Mouse (Mus musculus): ENCODE measurements at regions not wholly inside any gene's neighbourhood (a gene's known extent, or its start where the extent isn't known, plus 50 kb on each side); places are given as distances from the start of the nearest gene placed in this dataset.
A peak's percentile ranks its signal among the peaks of the same experiment; 100 is the strongest.

GRCm38 (mm10) chr3:29890764-29891163 is 657.0 kb downstream of the Mecom start:
- no peak for DNase-seq

- no peak for DNase-seq
Observed at GRCm38 (mm10) chr3:29890286-29890685, 657.5 kb downstream of the Mecom start.

GRCm38 (mm10) chr3:29889638-29890037 is 658.2 kb downstream of the Mecom start:
- no peak for DNase-seq

- no peak for DNase-seq
Observed at GRCm38 (mm10) chr3:29879966-29880365, 667.8 kb downstream of the Mecom start.

- DNase-seq = no peak
Observed at GRCm38 (mm10) chr3:29875768-29876167, 672.0 kb downstream of the Mecom start.

GRCm38 (mm10) chr3:29862437-29862836 is 685.4 kb downstream of the Mecom start:
- DNase-seq = no peak

- no peak for DNase-seq
Observed at GRCm38 (mm10) chr3:29852465-29852864, 695.3 kb downstream of the Mecom start.

GRCm38 (mm10) chr3:29835432-29835831 is 712.4 kb downstream of the Mecom start:
- no peak for DNase-seq

GRCm38 (mm10) chr3:29834884-29835283 is 712.9 kb downstream of the Mecom start:
- no peak for DNase-seq

GRCm38 (mm10) chr3:29831346-29831745 is 716.5 kb downstream of the Mecom start:
- DNase-seq = no peak

GRCm38 (mm10) chr3:29822622-29823370 is 725.0 kb downstream of the Mecom start:
- DNase-seq = no peak

- DNase-seq = no peak
Observed at GRCm38 (mm10) chr3:29816964-29817363, 730.8 kb downstream of the Mecom start.

GRCm38 (mm10) chr3:29813276-29813675 is 731.5 kb downstream of the Egfem1 start:
- DNase-seq = no peak

GRCm38 (mm10) chr3:29812480-29813240 is 730.8 kb downstream of the Egfem1 start:
- peak; percentile 28 to 32 for DNase-seq

- no peak for DNase-seq
Observed at GRCm38 (mm10) chr3:29806046-29806445, 724.2 kb downstream of the Egfem1 start.

GRCm38 (mm10) chr3:29803456-29803855 is 721.6 kb downstream of the Egfem1 start:
- DNase-seq = no peak

GRCm38 (mm10) chr3:29801081-29801480 is 719.3 kb downstream of the Egfem1 start:
- DNase-seq = no peak

- DNase-seq = no peak
Observed at GRCm38 (mm10) chr3:29774365-29774764, 692.5 kb downstream of the Egfem1 start.

- DNase-seq = no peak
Observed at GRCm38 (mm10) chr3:29771194-29771593, 689.4 kb downstream of the Egfem1 start.

- DNase-seq = no peak
Observed at GRCm38 (mm10) chr3:29768592-29768991, 686.8 kb downstream of the Egfem1 start.

GRCm38 (mm10) chr3:29764021-29764420 is 682.2 kb downstream of the Egfem1 start:
- no peak for DNase-seq

GRCm38 (mm10) chr3:29757821-29758494 is 676.1 kb downstream of the Egfem1 start:
- peak; percentile 28 to 74 for DNase-seq

Measured in kidney, postnatal 36 days (tissue).